Mouse (Mus musculus): ENCODE data around the gene Qrich2. TPM values are rescaled to one million over a fixed set of nuclear protein-coding genes. Genes with fewer than 3 reads are reported as not detected.
"Not testable (repeated sequence)": the region's sequence is repeated elsewhere in the genome, so short reads cannot be mapped to it uniquely, and the experiment has no call there.

Gene Qrich2
- total RNA-seq, 2 experiments from 2014 or later: not detected

DNA sequence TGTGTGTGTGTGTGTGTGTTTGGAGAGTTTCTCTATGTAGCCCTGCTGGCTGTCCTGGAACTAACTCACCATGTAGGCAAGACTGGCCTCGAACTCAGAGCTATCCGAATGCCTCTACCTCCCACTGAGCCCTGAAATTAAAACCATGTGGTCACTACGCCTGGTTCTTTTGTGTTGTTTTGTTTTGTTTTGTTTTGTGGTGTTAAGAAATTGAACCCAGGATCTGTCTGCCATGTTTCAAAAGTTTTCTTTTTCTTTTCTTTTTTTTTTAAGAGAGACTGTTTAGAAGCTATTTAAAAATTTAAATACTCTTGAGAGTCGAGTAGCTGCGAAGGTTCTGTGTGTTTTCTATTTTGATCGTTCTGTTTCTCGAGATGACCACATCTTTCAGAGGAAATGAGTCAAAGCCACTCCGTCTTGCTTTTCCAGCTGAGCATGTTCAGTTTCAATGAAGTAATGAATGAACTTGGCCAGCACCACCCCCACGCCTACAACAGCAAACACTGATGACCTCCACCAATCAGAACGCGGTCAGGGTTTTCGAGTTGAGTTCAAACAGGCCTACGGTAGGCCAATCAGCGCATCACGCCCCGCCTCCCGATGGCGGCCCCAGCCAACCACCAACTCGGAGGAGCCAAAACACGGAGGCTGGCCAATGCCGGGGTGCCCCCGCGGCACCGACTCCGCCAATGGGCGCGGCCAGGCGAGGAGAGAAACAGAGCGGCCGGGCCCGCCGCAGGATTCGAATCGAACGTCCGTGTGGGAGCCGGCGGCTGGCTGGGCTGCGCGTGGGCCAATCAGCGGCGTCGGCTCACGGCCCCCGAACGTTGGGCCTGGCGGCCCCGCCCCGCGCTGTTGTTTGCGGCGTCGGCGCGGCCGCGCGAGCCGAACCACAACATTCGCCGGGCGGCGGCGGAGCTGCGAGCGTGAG lies 32.4 kb downstream of the Qrich2 start, which contains the start of gene Ubald2:
Gene Ubald2, plus strand, starts transcription at position 739 of the 931 bp plus-strand sequence.
- intact Hi-C loops (cut with DNase I): loop anchor here (1.0 kb wide), 1 partner anchor 20 kb away; the partner anchor contains the start of gene Rnf157
- DNase-seq (ENCODE audit: low spot score in 2 of 2): peak; percentile 99

DNA sequence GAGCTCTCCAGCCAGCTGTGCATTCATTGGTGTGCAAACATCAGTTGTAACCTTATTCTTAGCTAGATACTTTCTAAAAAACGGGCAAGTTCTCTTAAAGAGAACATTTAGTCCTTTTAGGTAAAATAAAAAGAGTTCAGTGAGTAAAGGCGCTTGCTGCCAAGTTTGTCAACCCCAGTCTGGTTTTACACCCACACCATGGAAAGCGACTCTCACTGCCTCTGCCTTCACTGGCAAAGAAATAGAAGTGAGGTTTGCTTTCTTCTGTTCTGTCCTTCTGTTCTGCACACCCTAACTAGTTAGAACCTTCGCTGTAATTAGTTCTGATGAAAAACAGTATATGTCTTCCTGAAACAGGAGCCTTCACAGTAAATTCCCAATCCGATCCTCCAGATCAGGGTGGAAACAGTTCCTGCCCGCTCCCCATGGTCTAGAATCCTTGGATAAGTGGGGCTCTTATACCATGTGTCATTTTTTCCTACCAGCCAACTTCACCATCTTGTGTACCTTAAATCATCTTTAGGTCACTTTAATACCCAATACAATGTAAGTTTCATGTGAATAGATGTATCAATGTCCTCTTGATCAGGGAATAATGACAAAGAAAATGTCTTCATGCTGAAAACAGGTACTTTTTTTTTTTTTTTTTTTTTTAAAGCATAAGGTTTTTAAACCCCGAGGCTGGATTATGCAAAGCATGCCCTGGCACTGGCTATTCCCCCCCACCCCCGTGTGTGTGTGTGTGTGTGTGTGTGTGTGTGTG lies 33.3 kb downstream of the Qrich2 start:
- peak; percentile 50 to 59 for DNase-seq (ENCODE audit: low spot score in 2 of 2)
- intact Hi-C loops (cut with DNase I): no loop called here

DNA sequence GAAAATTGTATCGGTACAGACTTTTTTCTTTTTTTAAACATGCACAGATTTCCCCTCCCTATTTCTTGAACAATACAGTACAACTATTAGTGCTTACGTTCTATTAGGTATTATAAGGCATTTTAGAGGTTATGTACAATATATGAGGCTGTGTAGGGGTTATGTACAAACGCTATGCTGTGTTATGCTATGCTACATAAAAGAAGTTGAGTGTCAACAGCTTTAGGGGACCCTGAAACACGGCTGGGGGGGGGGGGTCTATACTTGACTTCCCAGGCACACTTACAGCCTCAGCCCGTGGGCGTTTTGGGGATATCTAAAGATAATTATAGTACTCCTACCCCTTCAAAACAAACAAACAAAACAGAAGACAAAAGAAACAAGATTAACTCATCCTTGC lies 33.9 kb downstream of the Qrich2 start:
- DNase-seq (ENCODE audit: low spot score in 2 of 2): no peak

DNA sequence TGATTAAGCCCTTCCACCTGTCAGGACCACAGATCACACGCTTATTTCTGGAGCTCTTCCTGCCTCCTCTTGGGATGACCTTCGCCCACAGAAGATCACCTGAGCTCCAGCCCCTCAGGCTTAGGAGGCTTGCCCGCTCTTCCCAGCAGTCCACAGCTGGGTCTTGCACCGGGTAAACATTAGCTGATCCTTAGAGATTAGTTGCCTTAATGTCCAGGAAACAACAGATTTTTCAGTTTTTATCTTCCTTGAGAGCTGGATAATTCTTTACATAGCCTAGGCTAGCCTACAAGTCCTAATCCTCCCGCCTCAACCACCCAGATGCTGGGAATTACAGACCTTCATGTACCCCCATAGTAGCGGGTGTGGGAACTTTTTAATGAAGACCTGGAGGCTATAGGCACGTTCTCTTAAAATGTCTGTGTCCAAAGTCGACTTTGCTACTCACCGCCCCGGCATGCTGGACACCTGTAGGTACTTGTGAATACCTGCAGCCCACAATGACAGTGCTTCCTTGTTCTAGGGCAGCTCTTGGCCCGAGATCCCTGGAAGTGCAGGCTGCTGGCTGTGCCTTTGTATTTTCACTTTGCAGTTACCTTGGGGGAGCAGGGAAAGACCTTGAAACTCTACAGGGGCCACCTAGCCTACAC lies 34.5 kb downstream of the Qrich2 start:
- intact Hi-C loops (cut with DNase I): no loop called here
- no peak for DNase-seq (ENCODE audit: low spot score in 2 of 2)

More for the DNA sequence above, 33.9 kb downstream of the Qrich2 start:
- intact Hi-C loops (cut with DNase I): no loop called here

DNA sequence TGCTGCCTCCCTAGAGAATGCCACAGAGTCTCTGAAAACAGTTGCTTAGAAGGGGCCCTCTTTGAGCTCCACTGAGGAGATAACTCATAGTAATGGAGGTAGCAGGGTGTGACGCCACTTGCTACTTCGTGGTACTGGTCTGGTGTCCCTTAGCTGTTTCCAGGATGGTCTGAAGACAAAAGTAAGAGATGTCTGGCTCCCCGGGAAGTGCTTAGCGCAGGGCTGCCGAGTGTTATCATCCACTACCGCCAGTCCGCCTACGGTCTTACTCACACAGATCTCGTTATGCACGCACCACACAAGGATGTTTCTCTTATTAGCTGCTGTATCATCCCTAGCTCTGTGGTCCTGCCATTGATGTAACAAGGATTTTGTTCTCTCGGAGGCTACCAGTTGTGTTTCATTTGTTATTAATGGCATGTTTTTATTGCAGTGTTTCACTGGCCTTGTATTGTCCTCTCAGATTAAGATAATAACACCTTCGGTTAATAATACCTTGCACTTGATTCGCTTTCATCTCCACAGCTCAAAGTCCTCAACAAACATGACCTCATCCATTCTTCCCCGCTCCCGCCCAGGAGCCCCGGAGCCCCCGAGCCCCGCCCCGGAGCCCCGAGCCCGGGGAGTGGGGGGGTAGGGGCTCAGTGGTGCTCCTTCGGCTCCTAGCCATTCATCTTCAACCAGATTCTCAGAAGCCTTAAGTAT lies 35.2 kb downstream of the Qrich2 start:
- intact Hi-C loops (cut with DNase I): no loop called here
- DNase-seq (ENCODE audit: low spot score in 2 of 2): no peak

DNA sequence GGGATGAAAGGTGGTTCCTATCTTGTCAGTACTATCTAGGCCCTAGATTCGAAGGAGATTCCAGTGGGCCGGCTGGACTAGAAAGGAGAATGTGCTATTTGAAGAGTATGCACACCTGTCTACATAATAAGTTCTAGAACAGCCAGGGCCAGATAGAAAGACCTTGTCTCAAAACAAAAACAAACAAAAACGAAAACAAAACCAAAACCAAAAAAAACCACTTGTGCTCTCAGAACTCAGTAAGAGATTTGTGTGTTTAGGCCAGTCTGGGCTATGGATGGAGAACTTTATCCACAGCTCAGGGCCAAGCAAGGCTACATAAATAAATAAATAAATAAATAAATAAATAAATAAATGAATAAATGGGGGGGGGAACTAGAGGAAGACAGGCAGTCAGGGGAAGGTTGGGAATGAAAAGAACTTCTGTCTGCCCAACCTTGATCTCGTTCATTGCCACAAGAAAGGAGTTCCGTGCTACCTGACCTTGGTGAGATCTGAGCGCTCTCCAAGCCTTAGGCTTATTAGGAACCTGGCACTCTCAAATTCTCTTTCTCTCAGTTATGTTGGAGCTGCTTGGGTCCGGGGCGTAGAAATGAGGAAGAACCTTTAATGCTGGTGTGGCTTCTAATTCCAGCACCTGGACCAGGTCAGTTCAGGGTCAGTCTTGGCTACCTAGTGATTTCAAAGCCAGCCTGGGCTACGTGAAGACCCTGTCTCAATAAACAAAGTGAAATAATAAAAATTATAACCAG lies 36.0 kb downstream of the Qrich2 start:
- intact Hi-C loops (cut with DNase I): no loop called here
- no peak for DNase-seq (ENCODE audit: low spot score in 2 of 2)

DNA sequence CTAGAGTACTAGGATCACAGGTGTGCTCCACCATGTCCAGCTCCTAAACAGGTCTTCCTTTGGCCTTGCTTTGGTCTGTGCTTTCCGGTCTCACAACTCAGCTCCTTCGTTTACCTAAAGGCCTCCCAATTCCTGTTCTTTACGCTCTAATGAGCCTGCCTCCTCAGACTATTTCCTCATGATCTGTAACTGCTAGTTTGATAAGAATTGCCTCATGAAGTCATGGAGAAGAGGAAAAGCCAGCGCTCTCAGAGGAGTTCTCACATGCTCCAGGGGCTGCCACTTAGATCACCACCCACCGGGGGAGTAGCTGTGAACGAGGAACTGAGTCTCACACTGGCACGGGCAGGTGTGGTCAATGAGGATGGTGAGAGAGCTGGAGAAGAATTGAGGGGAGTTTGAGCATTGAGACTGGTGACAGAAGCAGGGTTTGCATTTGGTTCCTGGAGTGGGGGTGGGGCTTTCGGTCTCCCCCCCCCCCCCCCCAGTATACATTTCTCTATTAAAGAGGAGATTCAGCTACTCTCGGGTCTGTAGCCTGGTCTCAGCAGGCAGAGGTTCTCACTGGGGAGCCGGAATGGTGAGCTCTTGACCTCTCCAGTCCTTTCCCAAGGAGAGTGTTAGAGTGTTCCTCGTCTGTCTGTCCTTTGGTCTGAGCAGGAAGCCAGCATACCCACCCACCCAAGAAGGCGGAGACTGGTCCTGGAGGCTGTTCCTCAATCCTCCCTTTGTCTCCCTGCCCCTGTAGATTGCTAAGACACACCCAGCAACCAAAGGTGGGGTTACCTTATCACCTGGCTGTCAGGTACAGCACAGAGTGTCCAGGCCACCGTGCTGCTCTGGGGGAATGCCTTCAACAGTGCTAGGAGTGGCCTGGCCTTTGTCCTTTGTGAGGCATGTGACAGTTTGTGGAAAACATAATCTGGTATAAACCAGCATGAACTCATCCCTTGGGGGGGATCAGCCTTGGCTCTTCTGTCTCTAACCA lies 36.9 kb downstream of the Qrich2 start:
- intact Hi-C loops (cut with DNase I): no loop called here
- no peak for DNase-seq (ENCODE audit: low spot score in 2 of 2)

DNA sequence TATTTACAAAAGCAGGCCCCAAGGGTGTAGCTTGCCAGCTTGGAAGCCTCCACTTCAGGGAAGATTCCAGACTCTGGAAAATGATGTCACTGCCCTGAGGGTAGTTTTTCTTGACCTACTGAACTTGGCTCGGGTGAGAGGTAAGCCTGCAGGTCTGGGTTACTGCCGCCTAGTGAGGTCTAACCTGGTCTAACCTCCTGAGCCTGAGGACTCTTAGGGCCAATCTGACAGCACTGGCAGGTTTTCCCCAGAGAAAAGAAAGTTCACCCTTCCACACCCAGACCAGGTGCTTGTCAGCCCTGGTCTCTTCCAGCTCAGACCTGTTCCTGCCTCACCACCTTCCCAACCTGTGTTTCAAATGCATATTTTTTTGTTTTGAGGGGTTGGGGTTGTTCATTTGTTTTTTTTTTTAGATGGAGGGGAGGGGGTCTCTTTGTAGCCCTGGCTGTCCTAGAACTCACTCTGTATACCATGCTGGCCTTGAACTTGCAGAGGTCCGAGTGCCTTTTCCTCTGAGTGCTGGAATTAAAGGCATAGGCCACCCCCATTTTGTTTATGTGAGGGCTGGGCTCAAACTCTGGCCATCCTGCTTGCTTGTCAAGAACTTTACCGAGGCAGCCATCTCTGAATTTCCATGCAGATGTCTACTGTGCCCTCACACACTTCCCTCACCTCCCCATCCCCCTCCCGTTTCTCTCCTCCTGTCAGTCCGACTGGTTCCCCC lies 39.0 kb downstream of the Qrich2 start:
- no peak for DNase-seq (ENCODE audit: low spot score in 2 of 2)
- intact Hi-C loops (cut with DNase I): no loop called here

DNA sequence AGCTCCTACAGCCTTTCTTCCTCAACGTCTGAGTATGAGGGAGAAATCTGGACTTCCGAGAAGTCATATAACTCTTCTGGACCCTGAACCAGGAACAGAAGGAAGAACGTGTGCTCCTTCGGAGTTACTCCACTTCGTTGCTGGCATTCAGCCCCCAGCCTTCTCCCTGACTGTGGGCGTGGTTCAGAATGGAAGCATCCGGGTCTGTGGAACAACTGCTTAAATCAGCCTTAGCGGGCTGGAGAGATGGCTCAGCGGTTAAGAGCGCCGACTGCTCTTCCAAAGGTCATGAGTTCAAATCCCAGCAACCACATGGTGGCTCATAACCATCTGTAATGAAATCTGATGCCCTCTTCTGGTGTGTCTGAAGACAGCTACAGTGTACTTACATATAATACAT lies 39.7 kb downstream of the Qrich2 start:
- DNase-seq (ENCODE audit: low spot score in 2 of 2); intact Hi-C loops (cut with DNase I): not testable (repeated sequence)

DNA sequence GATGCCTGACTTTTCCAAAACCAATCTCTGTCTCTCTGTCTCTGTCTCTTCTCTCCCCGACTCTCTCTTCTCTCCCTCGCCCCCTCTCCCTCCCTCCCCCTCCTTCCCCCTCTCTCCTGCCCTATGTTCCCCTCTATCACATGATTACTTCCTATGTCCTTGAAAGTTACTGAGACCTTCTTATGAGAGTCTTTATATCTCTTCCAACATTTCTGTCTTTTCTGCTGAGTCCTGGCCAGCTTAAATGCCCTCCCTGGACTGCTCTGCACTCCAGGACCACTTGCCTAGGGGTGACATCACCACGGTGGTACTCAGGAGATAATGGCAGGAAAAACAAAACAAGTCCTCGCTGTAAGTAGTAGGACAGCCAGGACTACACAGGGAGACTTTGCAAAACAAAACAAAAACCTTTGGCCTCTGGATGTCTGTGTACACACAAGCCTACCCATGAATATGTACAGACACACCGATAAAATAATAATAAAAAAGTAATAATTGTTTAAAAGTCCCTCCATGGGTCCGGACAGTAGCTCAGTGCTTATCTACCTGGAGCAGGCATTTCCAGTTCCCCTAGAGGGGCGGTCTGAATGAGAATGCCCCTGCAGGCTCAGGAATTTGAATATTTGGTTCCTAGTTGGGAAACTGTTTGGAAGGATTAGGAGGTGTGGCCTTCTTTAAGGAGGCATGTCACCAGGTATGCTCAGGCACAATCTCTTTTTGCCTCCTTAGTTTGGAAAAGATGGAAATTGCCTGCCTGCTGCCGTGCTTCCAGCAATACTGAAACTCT lies 41.2 kb downstream of the Qrich2 start:
- intact Hi-C loops (cut with DNase I): no loop called here
- no peak for DNase-seq (ENCODE audit: low spot score in 2 of 2)

DNA sequence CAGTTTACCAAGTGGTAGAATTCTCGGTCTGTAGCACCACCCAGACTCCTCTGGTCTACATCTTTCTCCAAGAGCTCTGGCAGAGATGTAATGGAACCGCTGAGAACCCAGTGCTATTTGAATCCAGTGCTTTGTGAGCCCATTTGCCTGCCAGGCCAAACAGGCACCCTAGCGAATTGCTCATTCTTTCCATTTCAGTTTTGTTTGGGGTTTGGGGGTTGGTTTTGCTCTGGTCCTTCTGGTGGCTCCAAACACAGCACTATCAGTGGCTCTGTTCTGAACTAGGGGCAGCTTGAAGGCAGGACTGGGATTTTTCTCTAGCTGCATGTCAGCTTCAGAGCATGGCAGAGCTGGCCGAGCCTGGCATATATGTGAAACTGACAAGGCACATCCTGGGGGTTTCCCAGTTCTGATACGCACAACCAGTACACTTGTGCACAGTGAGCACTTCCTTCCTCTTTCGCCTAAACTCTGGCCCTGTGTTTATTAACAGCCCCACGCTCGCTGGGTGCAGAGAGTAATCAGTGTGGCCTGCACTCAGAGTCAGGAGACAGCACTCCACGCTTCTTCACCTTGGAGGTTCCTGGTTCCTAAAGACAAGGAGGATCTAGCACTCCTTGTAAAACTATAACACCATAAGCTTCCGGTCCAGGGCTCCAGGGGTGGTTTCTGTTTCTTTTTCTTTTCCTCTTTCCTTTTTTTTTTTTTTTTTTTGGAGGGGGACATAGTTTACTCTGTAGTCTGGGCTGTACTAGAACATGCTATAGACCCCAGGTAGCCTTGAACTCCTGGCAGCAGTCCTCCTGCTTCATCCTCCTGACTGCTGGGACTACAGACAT lies 42.0 kb downstream of the Qrich2 start:
- intact Hi-C loops (cut with DNase I): no loop called here
- DNase-seq (ENCODE audit: low spot score in 2 of 2): no peak

DNA sequence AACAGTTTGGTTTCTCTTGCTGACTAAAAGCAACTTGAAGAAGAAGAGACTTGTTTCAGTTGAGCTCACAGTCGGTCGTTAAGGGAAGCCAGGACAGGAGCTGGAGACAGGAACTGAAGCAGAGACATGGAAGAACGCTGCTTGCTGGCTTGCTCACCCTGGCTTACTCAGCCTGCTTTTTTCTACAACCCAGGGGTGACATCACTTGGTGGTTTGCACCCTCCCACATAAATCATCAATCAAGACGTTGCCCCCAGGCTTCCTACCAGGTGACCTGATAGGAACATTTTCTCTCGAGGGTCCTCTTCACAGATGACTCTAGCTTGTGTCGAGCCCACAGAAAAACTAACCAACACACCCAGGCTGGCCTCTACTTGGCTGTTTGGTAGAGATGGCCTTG lies 42.8 kb downstream of the Qrich2 start:
- intact Hi-C loops (cut with DNase I): no loop called here
- DNase-seq (ENCODE audit: low spot score in 2 of 2): no peak

DNA sequence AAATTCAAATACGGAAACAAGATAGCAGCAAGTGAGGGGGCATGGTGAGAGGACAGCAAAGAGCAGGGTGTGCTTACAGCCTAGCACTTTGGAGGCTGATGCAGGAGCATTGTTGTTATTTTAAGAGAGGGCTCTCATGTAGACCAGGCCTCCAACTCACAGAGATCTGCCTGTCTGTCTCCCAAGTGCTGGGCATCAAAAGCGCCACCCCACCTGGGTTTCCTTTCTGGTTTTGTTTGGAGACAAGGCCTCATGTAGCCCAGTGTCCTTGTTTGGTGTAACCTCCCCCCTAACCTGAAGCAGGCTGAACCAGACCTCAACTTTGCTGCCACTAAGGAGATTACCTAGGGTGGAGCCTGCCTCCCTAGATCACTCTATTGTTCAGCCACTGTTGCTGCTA lies 43.5 kb downstream of the Qrich2 start:
- intact Hi-C loops (cut with DNase I): no loop called here
- DNase-seq (ENCODE audit: low spot score in 2 of 2): no peak

DNA sequence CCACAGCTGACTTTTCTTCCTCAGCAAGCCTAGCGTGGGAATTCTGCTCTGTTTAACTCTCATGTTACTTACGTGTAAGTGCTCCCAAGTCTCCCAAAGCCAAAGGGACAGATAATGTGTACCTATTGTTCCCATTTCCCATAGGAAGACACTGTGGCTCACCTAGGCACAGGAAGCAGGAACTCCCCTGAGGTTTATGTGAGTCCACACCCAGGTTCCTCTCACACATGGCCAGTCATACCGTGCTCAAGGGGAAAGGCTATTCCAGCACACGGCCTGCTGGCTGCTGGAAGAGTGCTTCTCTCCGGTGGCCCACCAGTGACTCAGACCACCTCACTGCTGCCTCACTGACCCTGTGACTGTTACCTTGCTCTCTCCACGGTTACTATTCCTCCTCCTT lies 44.9 kb downstream of the Qrich2 start:
- DNase-seq (ENCODE audit: low spot score in 2 of 2): no peak
- intact Hi-C loops (cut with DNase I): no loop called here

DNA sequence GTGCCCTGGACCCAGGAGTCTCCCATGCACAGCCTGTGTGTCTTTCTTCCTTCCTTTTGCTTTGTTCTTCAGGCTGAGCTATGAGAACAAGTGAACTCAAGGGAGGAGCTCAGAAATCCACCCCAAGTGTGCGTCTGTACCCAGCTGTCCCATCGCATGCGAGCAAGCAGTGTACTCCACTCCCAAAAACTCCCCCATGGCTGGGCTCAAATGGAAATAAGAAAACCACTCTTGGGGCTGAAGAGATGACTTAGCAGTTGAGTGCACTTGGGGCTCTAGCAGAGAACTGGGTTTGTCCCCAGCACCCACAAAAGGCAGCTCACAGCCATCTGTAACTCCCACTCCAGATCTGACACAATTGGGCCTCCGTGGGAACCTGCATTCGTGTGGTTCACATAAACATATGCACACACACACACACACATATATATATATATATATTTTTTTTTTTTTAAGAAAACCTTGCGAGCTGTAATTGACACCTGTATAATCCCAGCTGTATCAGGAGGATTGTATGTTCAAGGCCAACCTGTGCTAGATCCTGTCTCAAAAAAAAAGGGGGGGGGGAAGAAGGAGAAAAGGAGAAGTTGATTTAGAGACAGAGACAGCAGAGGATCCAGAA lies 47.1 kb downstream of the Qrich2 start:
- DNase-seq (ENCODE audit: low spot score in 2 of 2): no peak
- intact Hi-C loops (cut with DNase I): no loop called here
